Mouse (Mus musculus) ovary, adult 10 weeks (tissue): Measurements from ENCODE around the gene Ffar3. TPM values are rescaled to one million over a fixed set of nuclear protein-coding genes. Genes with fewer than 3 reads are reported as not detected.

Experiments used
- polyA plus RNA-seq: library from polyadenylated mRNA; stranded (reverse); fragments of 350-450 nt; fragmentation: Illumina TruSeq; extraction: RNeasy Lipid Tissue Mini Kit (QIAGEN cat#74804); gene quantifications from one replicate; pipeline ENCODE4 v1.2.3, GENCODE M21; 2014

Ffar3 gene
- not detected for polyA plus RNA-seq

GRCm38 (mm10) chr7:30856078-30856477 is at the start of gene Ffar3:
Gene Ffar3 (minus strand): TSS chr7:30856178.

GRCm38 (mm10) chr7:30880176-30880575 is 24.2 kb upstream of the Ffar3 start, which contains the start of gene Cd22:
Gene Cd22 (minus strand): TSS chr7:30880342.

GRCm38 (mm10) chr7:30861464-30861863 is 5.5 kb upstream of the Ffar3 start, which contains the start of gene Ffar1:
Gene Ffar1 (minus strand): TSS chr7:30861564.

DNA sequence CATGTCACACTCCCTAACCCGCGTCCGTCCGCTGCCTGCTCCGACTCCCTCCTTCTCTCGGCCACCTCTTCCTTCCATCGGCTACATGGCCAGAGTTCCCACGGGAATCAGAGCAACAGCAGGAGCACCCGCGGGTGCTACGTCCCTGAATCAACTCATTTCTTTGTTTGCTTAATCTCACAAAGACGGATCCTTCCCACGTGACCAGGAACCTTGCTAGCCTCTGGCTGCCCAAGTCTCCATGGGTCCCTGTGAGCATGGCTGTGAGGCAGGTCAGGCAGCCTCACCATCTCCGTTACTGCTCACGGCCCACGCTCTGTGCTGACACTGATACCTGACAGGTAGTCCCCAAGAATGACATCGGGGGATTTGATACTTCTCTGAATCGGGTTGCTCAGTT is 32.3 kb downstream of the Ffar3 start, which contains the start of gene Ffar2:
Gene Ffar2 (minus strand): TSS at position 101 of the 400 bp plus-strand sequence.

Other genes with a start within 250 kb of the Ffar3 start
- gene Upk1a, start 243.3 kb downstream of the Ffar3 start, polyA plus RNA-seq, result 0.34 TPM
- gene Cox6b1, start 230.0 kb downstream of the Ffar3 start, polyA plus RNA-seq, result 586 TPM
- gene Etv2, start 220.3 kb downstream of the Ffar3 start, polyA plus RNA-seq, result not detected
- gene Rbm42, start 205.9 kb downstream of the Ffar3 start, polyA plus RNA-seq, result not detected
- 1.1 TPM for gene Haus5, start 191.2 kb downstream of the Ffar3 start, polyA plus RNA-seq
- not detected for gene Pmis2, start 184.6 kb downstream of the Ffar3 start, polyA plus RNA-seq
- gene 2200002J24Rik, start 157.3 kb downstream of the Ffar3 start, polyA plus RNA-seq, result not detected
- not detected for gene Atp4a, start 144.0 kb downstream of the Ffar3 start, polyA plus RNA-seq
- gene Tmem147, start 126.6 kb downstream of the Ffar3 start, polyA plus RNA-seq, result 12.8 TPM
- gene Gapdhs, start 112.5 kb downstream of the Ffar3 start, polyA plus RNA-seq, result not detected
- gene Sbsn, start 104.7 kb downstream of the Ffar3 start, polyA plus RNA-seq, result 1.2 TPM
- gene Dmkn, start 92.4 kb downstream of the Ffar3 start, polyA plus RNA-seq, result 16.0 TPM
- gene Krtdap, start 68.3 kb downstream of the Ffar3 start, polyA plus RNA-seq, result not detected
- gene Ffar2, start 32.4 kb downstream of the Ffar3 start, polyA plus RNA-seq, result 0.23 TPM
- not detected for gene Ffar1, start 5.4 kb upstream of the Ffar3 start, polyA plus RNA-seq
- 4.0 TPM for gene Cd22, start 24.2 kb upstream of the Ffar3 start, polyA plus RNA-seq
- not detected for gene Mag, start 58.7 kb upstream of the Ffar3 start, polyA plus RNA-seq
- gene Hamp2, start 68.5 kb upstream of the Ffar3 start, polyA plus RNA-seq, result not detected
- not detected for gene Hamp, start 87.9 kb upstream of the Ffar3 start, polyA plus RNA-seq
- gene Usf2, start 100.6 kb upstream of the Ffar3 start, polyA plus RNA-seq, result 67.2 TPM
- 1.8 TPM for gene Lsr, start 117.3 kb upstream of the Ffar3 start, polyA plus RNA-seq
- 0.71 TPM for gene Fam187b, start 117.6 kb upstream of the Ffar3 start, polyA plus RNA-seq
- 6.0 TPM for gene Fxyd5, start 186.3 kb upstream of the Ffar3 start, polyA plus RNA-seq
- gene Fxyd7, start 195.3 kb upstream of the Ffar3 start, polyA plus RNA-seq, result not detected
- 4.9 TPM for gene Fxyd1, start 201.0 kb upstream of the Ffar3 start, polyA plus RNA-seq
- 0.43 TPM for gene Lgi4, start 203.2 kb upstream of the Ffar3 start, polyA plus RNA-seq
- gene Fxyd3, start 220.5 kb upstream of the Ffar3 start, polyA plus RNA-seq, result 6.1 TPM